Mouse (Mus musculus): Measurements from ENCODE around the gene Cbx2. TPM values are rescaled to one million over a fixed set of nuclear protein-coding genes. Genes with fewer than 3 reads are reported as not detected.

Gene Cbx2
- polyA plus RNA-seq, 1 experiment from 2014 or later = 17.4 TPM

DNA sequence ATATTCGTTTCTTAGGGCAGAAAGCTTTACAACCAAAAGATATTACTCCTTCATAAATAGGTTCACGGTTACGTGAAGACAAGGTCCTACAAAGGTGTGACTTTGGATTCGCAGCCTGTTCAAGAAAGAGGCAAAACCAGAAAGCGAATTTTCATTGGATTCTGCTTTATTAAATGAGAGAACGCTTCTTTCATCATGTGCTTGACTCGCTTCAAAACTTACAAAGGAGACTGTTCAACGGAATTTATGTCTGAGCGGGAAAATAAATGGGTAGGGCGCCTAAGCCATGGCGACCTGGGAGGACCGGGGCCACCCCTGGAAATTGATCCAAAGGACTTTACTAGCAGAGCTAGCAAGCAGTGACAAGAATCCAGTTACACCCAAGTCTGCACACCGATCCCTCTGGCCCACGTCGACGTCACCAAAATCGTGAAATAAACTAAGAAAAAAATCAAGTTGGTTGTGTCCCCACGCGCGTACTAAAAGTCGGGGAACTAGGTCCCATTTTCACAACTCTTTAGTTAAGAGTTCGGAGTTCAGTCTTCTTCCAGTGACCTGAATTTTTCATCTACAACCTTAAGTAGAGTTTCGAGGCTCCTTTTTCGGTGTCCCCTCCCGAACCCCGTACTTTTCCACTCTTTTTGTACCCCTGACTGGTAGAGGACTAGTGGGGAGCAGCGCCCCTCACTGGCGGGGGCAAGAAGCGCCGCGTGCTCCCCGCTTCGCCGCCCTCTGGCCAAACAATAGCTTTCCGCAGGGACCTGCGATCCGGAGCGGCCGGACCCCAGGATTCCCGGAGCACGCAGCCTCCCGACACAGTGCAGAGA lies 481 bp upstream of the Cbx2 start:
- Histone ChIP-seq H3K9ac (peak overlapping the region; percentile 95), H3K36me3 (peaks cover 14% of the 10 kb centered on the region), H3K9me3 (no peaks in the 10 kb centered on the region), H3K4me1 (replicated peaks) (peaks cover 45% of the 10 kb centered on the region), H3K27ac (replicated peaks) (peak overlapping the region; percentile 93), H3K4me3 (peak overlapping the region; percentile 77), H3K4me2 (peak overlapping the region; percentile 91), H3K27me3 (peaks cover 16% of the 10 kb centered on the region)
- WGBS = 5% methylated on average over 42 of the region's 42 CpGs
- ATAC-seq (ENCODE audit: low read depth) = no peak

DNA sequence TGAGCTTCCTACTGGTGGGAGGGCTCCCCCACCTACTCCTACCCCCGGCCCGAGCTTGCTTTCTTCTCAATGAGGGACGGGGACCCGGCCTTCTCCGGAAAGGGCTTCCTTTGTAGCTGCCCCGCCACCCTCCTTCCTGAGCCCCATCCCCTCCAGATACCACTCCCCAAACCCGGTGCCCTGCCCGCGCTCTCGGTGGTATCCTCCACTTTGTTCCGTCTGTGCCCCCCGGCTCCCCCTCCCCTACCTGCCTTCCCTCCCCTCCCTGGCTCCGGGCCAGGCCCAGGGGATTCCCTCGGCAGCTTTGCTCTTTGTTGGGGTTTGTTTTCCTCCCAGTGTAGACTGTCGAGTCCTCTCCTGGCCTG lies 836 bp downstream of the Cbx2 start:
- H3K27ac ChIP-seq (replicated peaks) = peak overlapping the region; percentile 93
- no peaks in the 10 kb centered on the region for H3K9me3 ChIP-seq
- H3K9ac ChIP-seq = peak overlapping the region; percentile 95
- H3K27me3 ChIP-seq = peaks cover 16% of the 10 kb centered on the region
- peak; percentile 6; the same call in 1 of the 2 replicates for ATAC-seq (ENCODE audit: low read depth)
- 2% methylated on average over 15 of the region's 15 CpGs for WGBS
- H3K4me2 ChIP-seq = peak overlapping the region; percentile 91
- H3K4me1 ChIP-seq (replicated peaks) = peaks cover 45% of the 10 kb centered on the region
- peaks cover 27% of the 10 kb centered on the region for H3K36me3 ChIP-seq
- peak overlapping the region; percentile 77 for H3K4me3 ChIP-seq

DNA sequence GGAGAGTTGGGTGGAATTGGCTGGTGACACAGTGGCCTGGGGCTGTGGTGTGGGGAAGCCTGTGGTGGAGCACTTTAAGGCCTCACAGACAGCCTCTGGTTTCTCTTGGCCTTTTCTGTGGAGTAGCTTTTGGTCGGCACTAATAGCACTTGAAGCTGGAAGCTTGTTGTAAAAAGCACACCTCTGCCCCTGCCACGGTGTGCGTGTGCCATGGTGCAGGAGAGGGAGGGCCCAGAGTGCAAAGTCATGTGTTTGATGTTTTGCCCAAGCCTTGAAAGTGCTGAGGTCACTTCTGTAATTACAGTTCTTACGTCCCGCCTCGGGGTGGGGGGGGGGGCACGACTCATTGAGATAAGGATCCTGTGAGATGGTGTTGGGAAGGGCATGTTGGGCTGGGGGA lies 1.5 kb downstream of the Cbx2 start:
- no peaks in the 10 kb centered on the region for H3K9me3 ChIP-seq
- H3K4me1 ChIP-seq (replicated peaks) = peaks cover 46% of the 10 kb centered on the region
- peak overlapping the region; percentile 77 for H3K4me3 ChIP-seq
- H3K27me3 ChIP-seq = peaks cover 16% of the 10 kb centered on the region
- peak overlapping the region; percentile 93 for H3K27ac ChIP-seq (replicated peaks)
- peak overlapping the region; percentile 95 for H3K9ac ChIP-seq
- peak overlapping the region; percentile 91 for H3K4me2 ChIP-seq
- WGBS = 3% methylated on average over 7 of the region's 7 CpGs
- ATAC-seq (ENCODE audit: low read depth) = no peak
- peaks cover 34% of the 10 kb centered on the region for H3K36me3 ChIP-seq

DNA sequence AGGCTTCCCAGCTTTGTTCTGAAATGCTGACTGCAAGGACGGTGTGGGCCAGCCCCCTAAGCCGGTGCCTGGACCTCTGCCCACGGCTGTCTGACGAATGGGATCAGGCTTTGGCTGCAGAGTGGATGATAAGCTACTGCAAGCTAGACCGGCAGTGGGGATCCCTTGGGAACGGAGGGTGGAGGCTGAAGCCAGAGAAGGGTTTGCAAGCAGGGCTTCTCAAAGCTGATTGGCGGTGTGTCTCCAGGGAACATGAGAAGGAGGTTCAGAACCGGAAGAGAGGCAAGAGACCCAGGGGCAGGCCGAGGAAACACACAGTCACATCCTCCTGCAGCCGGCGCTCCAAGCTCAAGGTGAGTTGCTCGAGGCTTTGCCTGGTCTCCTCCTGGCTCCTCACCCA lies 3.4 kb downstream of the Cbx2 start:
- Histone ChIP-seq H3K9ac (peak overlapping the region; percentile 95), H3K9me3 (no peaks in the 10 kb centered on the region), H3K27ac (replicated peaks) (no peak overlapping the region), H3K4me3 (no peak overlapping the region), H3K27me3 (peaks cover 4% of the 10 kb centered on the region), H3K4me2 (peak overlapping the region; percentile 91), H3K4me1 (replicated peaks) (peaks cover 47% of the 10 kb centered on the region), H3K36me3 (peaks cover 52% of the 10 kb centered on the region)
- 58% methylated on average over 12 of the region's 12 CpGs for whole genome bisulfite sequencing
- no peak for ATAC-seq (ENCODE audit: low read depth)

DNA sequence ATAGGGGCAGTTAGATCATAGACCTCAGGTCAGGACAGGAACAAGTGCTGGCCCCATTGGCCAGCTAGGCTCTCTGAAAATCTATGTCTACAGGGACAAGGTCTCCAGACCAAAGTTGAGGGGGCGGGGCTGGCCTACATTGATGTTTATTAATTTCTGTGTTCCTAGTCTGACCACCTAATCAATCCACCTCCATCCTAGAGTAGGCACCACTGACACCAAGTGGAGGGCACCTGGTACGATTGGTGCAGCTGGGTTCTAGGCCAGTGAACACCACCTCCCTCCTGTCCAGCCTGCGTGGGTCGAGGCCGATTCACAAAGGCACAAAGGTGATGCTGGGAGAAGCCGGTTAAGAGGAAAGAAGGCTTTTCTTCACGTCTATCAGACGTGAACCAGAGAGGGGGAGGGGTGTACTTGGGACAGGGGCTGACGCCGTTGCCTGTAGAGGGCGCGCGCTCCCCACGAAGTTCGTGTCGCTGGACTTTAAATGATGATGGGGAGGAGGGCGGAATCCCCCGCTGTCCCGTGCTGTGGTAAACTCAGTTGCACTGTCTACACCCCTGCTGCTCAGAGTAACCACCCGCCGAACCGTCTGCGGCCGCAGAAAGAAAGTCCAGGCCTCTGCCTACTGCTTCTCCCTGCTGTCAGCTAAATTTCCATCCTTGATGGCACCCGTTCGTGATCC lies 11.3 kb downstream of the Cbx2 start:
- peaks cover 53% of the 10 kb centered on the region for H3K4me1 ChIP-seq (replicated peaks)
- peak overlapping the region; percentile 25 for H3K4me3 ChIP-seq
- whole genome bisulfite sequencing = 1% methylated on average over 26 of the region's 26 CpGs
- H3K36me3 ChIP-seq = peaks cover 32% of the 10 kb centered on the region
- no peak overlapping the region for H3K27ac ChIP-seq (replicated peaks)
- 0 out of 2 replicates have a peak overlapping the region, but pooled peaks have one; percentile 28 for H3K9ac ChIP-seq
- H3K9me3 ChIP-seq = no peaks in the 10 kb centered on the region
- peak; percentile 55; the same call in 1 of the 2 replicates for ATAC-seq (ENCODE audit: low read depth)
- peak overlapping the region; percentile 47 for H3K4me2 ChIP-seq
- peaks cover 61% of the 10 kb centered on the region for H3K27me3 ChIP-seq

DNA sequence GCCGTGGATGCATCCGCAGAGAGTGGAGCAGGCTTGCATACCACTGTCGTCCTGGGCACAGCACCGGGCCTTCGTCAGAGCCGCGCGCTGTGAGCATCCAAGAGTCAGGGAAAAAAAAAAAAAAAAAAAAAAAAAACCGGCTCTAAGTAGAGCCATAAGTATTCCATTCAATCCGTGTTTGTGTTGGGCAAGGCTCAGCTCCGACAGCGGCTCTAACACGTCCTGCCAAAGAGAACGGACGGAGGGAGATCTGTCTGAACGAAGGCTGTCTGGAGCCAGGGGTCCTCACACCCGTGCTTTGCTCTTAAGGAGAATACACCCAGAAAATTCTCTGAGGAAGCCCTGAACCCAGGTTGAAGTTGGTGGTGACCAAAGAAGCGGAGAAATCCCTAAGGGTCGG lies 11.9 kb downstream of the Cbx2 start:
- ATAC-seq (ENCODE audit: low read depth) = no peak
- Histone ChIP-seq H3K9me3 (no peaks in the 10 kb centered on the region), H3K4me1 (replicated peaks) (peaks cover 57% of the 10 kb centered on the region), H3K27ac (replicated peaks) (no peak overlapping the region), H3K36me3 (peaks cover 28% of the 10 kb centered on the region), H3K4me3 (peak overlapping the region; percentile 25), H3K27me3 (peaks cover 67% of the 10 kb centered on the region), H3K4me2 (peak overlapping the region; percentile 47), H3K9ac (0 out of 2 replicates have a peak overlapping the region, but pooled peaks have one; percentile 26)
- 4% methylated on average over 19 of the region's 19 CpGs for whole genome bisulfite sequencing

DNA sequence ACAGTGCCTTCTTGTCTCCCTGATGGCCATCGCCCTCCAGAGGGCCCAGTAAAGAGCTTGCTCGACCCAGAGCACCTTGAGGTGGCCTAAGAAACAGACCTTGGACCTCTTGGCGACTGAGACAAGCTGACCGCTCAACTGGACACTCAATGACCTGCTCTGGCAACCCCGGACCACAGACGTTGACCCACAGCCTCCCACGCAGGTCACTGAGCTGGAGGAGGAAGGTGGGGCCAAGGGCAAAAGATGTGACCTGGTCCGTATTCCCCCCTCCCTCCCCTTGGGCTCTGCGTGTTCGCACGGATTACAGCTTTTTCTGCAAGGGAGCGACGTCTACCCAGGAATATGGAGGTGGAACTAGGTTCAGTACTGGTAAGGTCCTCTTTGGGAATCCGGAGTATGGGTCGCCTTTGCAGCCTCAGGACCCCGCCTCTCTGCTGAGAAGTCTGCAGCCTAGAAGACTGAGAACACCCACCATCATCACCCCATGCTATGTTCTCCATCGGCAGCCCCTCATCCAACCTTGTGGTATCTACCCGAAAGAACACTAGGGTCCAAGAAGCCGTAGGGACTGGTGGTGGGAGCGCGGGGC lies 12.4 kb downstream of the Cbx2 start:
- ATAC-seq (ENCODE audit: low read depth) = no peak
- H3K27me3 ChIP-seq = peaks cover 69% of the 10 kb centered on the region

DNA sequence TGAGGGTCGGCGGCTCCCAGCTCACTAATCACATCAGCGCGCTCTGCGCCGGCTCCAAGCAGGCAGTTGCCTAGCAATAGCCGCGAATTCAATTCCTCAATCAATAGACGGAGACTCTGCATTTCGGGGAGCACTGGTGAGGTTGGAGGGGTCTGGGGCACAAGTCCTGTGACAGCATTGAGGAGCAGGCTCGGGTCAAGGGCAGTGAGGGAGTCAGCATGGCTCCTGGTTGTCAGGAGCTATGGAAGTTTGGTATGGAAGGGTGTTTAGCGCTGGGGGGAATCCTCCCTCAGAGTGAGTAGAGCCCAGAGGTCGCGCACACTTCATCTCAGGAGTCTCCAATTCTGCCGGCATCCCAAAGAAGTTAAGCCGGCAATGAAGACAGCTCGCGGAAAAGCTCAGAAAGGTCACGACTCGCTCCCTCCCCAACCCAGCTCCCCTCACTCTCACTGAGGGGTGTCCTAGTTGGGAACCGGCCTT lies 13.0 kb downstream of the Cbx2 start:
- WGBS = 2% methylated on average over 21 of the region's 21 CpGs
- peaks cover 65% of the 10 kb centered on the region for H3K4me1 ChIP-seq (replicated peaks)
- no peak overlapping the region for H3K27ac ChIP-seq (replicated peaks)
- peaks cover 17% of the 10 kb centered on the region for H3K36me3 ChIP-seq
- H3K9me3 ChIP-seq = no peaks in the 10 kb centered on the region
- peaks cover 69% of the 10 kb centered on the region for H3K27me3 ChIP-seq
- H3K4me3 ChIP-seq = peak overlapping the region; percentile 4; the same call in 1 of the 2 replicates
- 0 out of 2 replicates have a peak overlapping the region, but pooled peaks have one; percentile 26 for H3K9ac ChIP-seq
- no peak for ATAC-seq (ENCODE audit: low read depth)
- peak overlapping the region; percentile 17; the same call in 1 of the 2 replicates for H3K4me2 ChIP-seq

More for the DNA sequence above, 12.4 kb downstream of the Cbx2 start:
- Histone ChIP-seq H3K4me1 (replicated peaks) (peaks cover 63% of the 10 kb centered on the region), H3K9ac (0 out of 2 replicates have a peak overlapping the region, but pooled peaks have one; percentile 26), H3K4me2 (peak overlapping the region; percentile 17; the same call in 1 of the 2 replicates), H3K9me3 (no peaks in the 10 kb centered on the region), H3K36me3 (peaks cover 22% of the 10 kb centered on the region), H3K4me3 (peak overlapping the region; percentile 4; the same call in 1 of the 2 replicates), H3K27ac (replicated peaks) (no peak overlapping the region)
- WGBS = 2% methylated on average over 21 of the region's 21 CpGs

DNA sequence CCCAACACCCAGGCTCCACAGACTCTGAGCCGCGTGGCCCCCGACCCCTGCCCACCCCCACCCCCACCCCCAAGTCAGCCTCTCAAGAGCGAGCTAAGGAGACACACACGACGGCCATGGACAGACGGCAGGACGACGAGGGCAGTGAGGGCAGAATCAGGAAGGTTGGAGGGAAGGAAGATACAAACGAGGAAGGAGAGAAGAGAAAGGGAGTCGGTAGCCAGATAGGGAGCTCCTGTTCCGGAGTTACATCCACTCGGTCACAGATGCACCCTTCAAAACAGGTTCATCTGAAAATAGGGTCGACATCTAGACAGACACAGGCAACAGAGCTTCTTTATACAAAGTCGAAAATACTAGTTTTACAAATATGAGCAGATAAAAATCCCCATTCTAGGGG lies 13.7 kb downstream of the Cbx2 start:
- H3K4me3 ChIP-seq = 0 out of 2 replicates have a peak overlapping the region, but pooled peaks have one; percentile 45
- no peaks in the 10 kb centered on the region for H3K9me3 ChIP-seq
- 2% methylated on average over 15 of the region's 15 CpGs for WGBS
- peaks cover 69% of the 10 kb centered on the region for H3K27me3 ChIP-seq
- peak overlapping the region; percentile 67; the same call in 1 of the 2 replicates for H3K9ac ChIP-seq
- ATAC-seq (ENCODE audit: low read depth) = no peak
- H3K4me1 ChIP-seq (replicated peaks) = peaks cover 66% of the 10 kb centered on the region
- peak overlapping the region; percentile 93; the same call in 1 of the 2 replicates for H3K4me2 ChIP-seq
- H3K36me3 ChIP-seq = peaks cover 13% of the 10 kb centered on the region
- no peak overlapping the region for H3K27ac ChIP-seq (replicated peaks)

DNA sequence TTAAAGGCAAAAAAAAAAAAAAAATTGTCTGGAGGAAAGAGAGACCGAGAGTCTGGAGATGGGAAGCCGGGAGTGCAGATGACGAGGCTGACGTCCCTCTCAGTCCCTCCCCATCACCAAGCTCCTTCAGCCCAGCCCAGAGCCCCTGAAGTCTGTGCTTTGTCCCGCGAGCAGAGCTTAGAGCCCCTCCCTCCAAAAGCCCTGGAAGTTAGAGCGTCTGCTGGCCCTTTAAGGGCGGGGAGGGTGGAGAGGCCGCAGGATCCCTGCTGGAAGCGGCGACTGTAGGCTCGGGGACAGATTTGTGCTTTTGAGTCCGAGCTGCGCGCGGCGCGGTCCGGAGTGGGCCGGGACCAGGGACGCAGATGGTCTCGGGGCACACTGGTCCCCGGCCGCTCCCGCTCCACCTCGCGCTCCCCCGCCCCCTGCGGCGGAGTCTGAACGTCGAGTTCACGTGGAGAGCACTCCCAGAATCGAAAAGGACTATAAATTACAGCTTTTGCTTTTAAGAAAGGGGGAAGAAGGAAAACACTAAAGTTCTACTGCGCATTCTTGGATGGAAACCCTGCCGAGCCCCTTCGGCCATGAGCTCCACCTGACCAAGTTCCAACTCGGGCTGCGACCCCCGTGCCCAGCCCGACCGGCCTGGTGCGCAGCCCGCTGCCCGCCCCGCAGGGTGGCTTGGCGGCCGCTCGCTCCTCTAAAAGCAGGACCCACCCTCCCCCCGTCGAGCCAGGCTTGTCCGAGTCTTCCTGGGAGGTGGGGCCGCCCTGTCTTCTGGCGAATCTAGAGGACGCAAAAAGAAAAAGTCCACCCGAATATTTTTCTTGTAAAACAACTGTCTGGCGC lies 14.4 kb downstream of the Cbx2 start:
- H3K36me3 ChIP-seq = peaks cover 8% of the 10 kb centered on the region
- H3K9me3 ChIP-seq = no peaks in the 10 kb centered on the region
- H3K4me2 ChIP-seq = peak overlapping the region; percentile 93
- WGBS = 2% methylated on average over 57 of the region's 57 CpGs
- no peak overlapping the region for H3K27ac ChIP-seq (replicated peaks)
- peaks cover 76% of the 10 kb centered on the region for H3K27me3 ChIP-seq
- H3K9ac ChIP-seq = peak overlapping the region; percentile 67
- no peak for ATAC-seq (ENCODE audit: low read depth)
- peaks cover 73% of the 10 kb centered on the region for H3K4me1 ChIP-seq (replicated peaks)
- H3K4me3 ChIP-seq = peak overlapping the region; percentile 45

All from neural tube, embryonic 13.5 days (tissue).